Mouse (Mus musculus) cerebellum, postnatal 25 days (tissue): ENCODE data around the gene Wls.

Source experiments
- DNase-seq, 2 experiments: peaks; one replicate each; pipeline ENCODE4 v3.0.0; 2021; ENCODE audit warnings: mixed read lengths in 2 of 2

Gene Wls

DNA sequence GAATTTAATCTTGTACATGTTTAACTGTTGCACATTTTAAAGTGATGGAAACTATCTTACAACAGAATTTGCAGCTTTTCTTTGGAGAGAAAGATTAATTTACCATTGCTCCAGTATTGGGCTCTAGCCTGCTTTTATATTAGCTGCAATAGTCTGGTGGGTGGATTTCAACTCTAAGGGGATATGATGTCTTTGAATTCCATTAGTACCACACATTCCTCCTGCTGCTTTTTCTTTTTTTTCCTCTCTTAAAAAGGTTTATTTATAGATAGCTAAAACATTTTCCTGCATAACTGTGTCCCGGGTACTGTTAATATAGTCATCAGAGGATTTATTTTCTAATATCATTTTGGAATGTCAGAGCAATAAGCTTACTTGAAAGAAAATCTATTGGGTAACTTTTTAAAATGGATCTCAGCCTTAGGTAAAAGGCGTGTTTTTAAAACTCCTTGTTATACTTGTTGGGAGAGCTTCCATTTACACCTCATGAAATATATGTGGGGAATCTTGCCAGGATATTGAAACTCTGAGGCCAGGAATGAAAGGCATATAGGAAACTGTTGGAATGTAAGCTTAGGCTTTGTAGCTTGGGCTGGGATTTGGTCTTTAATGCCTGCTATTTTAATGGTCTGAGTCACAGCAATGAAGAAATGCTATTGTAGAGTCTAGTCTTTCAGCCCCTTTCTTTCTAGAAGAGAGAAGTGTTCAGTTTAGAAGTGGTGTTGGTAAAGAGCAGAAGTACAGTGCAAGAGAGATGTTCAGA is 78.0 kb downstream of the Wls start:
- no peak for DNase-seq
